Mouse (Mus musculus): ENCODE data around the gene Thy1.

The Thy1 gene

DNA sequence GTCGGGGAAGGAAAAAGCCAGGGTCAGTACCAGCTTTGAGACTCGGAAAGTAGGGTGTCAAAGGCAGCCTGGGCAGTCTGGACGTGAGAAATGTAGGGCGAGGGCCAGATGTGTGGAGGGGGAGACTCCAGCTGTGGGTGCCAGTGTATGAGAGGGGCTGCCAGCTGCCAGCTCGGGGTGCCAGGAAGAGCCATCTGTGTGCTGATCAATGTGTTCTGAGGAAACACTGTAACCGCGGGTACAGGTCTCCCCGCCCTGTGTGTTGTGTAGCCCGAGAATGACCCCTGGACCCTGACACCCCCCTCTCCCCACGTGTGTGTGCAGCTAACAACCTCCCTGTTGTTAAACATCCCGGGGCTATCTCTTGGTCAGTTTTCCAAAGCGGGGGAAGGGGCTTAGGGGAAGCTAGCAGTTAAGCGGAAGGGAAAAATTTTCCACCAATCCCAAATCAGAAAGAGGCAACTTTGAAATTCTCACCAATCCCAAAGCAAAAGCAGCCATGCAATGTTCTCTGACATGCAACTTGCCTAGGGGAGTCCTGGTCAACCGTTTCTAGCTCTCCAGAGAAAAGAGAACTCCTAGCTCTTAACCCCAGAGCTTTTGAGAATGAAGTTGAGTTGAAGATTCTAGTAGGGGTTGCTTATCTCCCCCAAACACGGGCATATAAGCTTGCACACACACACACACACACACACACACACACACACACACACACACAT is 24.2 kb downstream of the Thy1 start:
- DNase-seq (ENCODE audit: low spot score): no peak

DNA sequence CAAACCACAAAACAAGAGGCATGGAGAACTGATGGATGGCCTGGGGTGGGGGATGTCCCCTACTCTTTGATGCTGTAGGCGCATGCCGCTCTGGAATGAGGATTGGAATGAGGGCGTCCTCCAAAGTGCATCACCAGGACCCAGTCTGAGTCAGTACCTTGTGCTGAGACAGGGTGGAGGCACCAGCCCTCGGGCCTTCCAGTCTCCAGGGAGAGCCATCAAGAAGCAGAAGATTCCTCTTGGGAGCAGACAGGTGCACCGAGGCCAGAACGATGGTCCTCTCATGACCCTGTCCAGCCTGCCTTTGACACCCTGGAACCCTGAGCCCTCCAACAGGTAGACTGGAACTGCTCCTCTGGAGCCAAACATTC is 24.8 kb downstream of the Thy1 start:
- DNase-seq (ENCODE audit: low spot score): no peak

DNA sequence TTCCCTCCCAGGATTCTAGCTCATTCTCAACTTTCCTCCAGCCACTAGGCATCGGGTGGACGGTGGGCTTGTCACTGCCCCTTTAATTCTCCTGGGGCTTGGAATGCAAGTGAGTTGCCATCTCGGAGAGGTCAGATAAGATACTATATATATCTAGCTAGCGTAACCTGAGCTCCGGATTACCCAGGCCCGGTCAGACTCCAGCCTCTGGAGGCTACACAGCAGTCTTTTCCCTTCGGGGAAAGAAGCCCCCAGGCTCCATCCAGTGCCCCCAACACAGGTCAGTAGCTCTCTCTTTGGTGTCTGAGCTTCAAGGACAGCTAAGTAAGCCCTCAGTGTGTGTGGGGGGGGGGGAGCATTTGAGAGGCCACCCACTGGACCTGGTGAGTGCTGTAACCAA is 26.1 kb downstream of the Thy1 start:
- peak; percentile 29 for DNase-seq (ENCODE audit: low spot score)

DNA sequence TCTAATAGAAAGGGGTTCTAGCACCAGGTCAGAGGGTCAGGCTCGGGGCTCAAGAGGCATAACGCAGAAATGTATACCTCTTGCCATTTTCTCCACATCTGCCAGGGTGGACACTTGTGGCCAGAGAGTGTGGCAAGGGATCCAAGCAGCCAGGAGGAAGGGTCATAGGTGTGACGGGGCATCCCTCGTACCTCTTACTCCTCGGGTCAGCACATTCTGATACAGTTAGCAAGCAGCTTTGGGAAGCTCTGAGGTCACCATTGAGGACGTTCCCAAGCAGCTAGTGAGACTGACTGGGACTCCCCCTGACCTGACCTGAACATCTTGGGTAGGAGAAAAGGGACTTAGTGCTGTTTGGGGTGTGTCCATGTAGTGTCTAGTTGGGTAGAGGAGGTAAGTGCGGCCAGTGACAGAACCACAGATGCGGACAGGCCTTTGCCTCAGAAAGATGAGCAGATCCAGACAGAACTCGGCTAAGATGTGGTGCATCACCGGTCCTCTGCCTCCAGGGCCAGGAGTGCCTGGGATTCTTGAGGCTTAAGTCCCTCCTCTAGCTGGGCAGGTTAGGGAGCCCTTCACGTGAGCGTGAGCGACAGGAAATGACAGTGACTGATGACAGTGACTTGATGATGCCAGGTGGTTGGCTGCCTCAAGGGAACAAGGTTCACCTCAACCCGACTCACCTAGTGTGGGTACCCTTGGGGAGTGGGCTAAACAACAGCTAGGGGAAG is 27.1 kb downstream of the Thy1 start:
- peak; percentile 24 for DNase-seq (ENCODE audit: low spot score)

DNA sequence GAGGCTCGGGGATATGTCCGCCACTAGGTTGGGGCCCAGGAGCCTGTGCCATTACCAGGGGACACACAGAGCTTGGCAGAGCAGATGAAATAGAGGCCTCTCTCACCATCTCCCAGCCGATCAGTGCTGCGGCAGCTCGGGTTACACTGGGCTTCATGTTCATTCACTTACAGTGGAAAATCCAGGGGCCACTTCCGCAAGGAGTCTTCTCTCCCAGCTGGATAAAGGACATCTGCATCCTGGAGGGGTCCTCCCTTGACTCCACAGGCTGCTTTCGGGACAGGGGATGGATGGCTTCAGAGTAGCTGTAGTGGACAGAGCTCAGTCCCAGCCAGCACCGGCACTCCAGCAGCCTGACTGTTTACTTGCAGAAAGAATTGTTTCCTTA is 27.7 kb downstream of the Thy1 start:
- peak; percentile 49 for DNase-seq (ENCODE audit: low spot score)

DNA sequence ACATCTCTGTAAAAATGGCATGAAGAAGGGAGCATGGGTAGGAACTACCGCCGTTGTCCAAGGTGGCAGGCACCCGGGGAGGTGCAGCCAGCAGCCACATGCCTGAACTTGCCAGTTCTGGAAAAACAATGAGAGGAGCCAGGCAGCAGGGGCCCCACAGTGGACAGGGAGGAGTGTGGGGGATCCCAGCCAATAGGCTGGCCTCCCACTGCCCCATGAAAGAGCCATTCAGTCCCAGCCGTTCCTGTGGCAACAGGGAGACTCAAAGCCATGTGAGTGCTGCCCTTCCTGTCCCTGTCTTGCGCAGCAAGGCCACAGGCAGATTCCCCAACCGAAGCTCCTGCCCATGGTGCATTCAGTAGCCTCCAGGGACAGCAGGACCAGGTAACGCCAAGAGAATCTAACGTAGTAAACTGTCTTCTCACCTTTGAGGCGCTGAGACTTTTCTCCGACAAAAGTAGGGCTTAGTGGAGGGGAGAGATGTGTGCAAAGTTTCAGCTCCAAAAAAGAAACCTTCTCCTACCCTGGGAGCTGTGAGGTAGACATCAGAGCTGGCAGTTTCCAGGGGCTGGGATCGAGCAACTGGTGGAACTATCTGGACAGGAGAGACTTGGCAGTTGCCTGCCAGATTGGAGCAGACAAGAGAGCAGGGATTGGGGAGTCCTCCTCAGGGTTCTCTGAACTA is 28.9 kb downstream of the Thy1 start:
- DNase-seq (ENCODE audit: low spot score): peak; percentile 84

DNA sequence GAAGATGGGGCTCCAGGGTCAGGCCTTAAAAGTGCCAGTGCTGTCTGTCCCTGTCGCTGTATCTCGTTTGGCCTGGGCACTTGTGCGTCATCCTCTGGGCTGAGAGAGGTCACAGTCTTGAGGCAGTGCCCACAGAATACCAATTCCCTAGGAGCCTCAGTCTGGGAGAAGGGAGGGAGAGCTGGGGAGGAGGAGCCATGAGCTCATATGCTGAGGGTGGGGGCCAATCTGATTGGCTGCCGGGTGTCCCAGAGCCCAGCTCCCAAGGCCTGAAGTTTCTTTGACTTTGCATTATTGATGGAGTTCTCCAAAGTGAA is 29.4 kb downstream of the Thy1 start:
- peak; percentile 57 for DNase-seq (ENCODE audit: low spot score)

DNA sequence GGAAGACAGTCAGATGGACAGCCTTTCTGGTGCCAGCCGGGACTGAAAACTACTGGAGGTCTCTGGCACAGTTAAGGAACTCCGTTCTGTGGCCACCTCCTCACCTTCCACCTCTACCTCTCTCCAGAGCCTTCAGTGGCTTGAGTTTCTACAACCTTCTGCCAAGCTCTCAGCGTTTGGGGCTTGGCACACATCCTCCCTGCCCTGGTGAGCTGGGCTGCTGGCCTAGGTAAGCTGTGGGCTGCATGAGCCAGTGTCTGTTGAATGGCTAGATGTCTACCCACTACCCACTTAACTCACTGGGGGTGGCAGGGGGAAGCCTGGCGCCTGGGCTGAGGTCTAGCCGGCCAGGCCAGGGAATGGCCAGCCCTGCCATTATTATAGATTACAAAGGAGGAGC is 29.9 kb downstream of the Thy1 start:
- DNase-seq (ENCODE audit: low spot score): no peak

DNA sequence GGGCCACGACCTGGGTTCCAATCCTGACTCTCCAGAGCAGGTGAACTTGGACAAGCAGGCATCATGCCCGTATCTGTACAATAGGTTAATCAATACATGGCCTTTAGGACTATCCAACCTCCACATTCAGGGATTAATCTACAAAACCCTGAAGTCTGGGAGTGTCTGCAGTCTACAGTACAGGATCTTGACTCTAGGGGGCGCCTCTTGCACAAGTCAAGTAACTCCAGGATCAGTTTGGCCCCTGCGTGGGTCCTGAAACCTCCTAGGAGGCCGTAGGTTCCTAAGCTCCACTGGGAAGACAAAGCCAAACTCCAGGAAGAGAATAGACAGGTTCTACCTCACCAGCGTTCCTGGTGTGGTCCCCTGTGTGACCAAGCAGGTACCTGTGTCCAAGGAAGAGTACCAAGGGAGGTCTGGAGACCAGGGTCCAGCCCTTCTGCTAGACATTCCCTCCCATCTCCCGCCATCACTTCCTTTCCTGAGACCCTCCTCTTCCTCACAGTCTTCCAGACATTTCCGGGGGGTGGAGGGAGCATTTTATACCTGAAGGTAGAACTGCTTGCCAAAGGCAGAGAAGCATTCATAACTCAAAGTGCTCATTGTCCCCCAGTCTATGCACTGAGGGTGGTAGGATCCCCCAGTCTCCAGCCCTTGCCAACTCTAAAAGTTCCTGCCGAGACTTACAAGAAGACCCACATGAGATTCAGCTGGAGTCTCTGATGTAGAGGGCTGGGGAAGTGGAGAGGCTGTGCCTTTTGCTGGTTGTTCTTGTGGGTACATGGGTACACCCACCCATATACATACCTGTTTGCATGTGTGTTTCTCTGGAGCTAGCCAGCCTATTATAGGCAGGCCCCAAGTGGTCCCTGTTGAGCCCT is 31.5 kb downstream of the Thy1 start:
- peak; percentile 32 for DNase-seq (ENCODE audit: low spot score)

DNA sequence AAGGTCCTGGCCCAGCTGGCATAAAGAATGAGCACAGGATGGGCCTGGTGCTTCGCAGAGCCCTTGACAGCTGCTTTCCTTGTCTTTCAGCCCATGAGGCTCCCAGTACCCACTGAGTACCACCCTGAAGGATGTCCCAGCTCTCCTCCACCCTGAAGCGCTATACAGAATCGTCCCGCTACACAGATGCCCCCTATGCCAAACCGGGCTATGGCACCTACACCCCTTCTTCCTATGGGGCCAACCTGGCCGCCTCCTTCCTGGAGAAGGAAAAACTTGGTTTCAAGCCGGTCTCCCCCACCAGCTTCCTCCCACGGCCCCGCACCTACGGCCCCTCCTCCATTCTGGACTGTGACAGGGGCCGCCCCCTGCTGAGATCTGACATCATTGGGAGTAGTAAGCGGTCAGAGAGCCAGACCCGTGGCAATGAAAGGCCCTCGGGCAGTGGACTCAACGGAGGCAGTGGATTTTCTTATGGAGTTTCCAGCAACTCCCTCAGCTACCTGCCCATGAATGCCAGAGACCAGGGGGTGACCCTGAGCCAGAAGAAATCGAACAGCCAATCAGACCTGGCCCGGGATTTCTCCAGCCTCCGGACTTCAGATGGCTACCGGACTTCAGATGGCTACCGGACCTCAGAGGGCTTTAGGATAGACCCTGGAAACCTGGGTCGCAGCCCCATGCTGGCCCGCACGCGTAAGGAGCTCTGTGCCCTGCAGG is 32.3 kb downstream of the Thy1 start:
- no peak for DNase-seq (ENCODE audit: low spot score)

DNA sequence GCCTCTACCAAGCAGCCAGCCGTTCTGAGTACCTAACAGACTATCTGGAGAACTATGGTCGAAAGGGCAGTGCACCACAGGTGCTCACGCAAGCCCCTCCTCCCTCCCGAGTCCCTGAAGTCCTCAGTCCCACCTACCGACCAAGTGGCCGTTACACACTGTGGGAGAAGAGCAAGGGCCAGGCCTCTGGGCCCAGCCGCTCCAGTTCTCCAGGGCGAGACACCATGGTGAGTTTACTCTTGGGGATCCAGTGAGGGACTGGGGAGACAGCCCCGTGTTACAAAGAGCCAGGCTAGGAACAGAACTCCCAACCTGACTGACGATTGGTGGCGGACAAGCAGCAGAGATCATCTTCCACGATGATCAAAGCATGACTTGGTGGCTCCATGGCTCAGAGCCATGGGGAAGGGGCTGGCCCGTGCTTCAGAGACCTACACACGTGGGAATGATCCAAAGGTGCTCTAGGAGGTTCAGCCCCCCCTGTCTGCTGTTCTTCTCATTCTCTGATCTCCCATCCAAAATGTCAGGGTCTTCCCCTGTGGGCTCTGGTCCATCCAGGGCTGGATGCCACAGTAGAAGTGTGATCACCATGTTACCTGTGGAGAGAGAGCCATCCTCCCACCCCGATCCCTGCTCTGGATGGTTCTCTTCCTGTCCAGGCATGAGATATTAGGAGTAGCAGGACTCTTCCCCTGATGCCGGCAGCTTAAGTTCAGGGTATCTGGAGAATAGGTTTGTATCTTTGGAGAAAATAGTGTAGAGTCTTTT is 33.0 kb downstream of the Thy1 start:
- DNase-seq (ENCODE audit: low spot score): no peak

DNA sequence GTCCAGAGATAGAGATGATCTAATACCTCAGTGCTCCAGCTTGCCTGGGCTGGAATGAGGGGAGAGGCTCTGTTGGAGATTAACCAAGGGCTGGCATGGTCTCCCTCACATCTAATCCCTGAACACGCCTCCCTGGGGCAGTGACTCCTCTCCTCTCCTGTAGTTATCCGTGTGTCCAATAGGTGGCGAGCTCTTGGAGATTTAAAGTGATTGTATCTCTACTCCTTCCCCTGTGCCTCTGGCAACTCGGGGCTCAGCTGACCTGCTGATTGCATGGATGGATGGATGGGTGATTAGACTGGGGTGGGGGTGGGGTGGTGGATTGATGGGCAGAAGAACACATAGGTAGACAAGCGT is 33.6 kb downstream of the Thy1 start:
- peak; percentile 79 for DNase-seq (ENCODE audit: low spot score)

DNA sequence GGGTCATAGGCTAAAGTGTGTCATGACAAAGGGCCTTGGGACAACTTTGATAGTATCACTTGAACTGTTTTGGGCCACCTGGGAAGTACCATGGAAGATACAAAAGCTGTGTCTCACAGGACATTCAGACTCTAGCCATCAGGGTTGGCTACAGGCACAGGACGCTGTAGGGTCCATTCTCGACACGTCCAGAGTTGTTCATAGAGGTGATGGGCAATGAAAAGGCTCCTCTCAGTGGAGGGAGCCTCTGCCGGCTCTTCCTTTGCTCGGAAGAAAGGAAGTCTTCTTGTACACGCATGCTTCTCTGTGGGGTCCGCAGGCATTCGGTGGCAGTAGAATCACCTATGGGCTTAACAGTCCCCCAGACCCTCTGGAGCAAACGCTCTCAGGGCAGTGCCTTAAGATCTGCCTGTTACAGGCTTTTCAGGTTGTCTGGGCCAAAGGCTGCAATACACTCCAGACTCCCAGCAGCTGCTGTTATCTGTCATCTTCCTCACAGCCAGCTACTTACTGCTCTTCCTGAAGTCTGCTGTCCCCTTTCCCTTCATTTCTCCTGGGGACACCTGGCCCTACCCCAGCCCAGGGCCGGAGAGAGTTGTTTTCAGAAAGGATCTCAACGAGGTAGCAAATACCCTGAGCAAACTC is 34.2 kb downstream of the Thy1 start:
- DNase-seq (ENCODE audit: low spot score): no peak

DNA sequence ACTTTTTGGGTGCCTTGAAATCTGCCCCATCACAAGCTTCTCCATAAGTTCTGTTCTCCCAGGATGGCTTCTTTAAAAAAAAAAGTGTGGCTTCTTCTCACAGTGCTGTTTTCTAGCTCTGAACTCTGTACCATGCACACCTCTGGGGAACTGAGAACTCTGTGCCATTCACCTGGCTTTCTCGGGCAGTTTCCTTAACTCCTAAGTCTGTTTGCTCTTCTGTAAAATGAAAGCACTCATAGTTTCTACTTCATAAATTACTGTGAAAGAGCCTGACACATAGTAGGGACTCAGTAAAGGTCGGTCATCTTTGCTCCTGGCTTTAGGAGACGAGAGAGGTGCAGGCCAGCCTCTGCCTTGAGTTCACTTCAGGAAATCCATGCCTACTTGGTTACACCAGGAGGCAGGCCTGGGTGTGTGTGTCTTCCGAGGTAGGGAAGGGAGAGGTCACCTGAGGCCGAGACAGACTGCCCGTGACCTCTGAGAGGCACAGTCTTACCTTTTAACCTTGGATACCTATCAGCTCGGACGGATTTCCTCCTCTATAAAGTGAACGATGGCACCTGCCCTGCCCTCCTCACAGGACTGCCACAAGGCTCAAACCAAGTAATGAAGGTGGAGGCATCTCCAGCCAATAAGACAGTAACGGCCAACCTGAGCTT is 35.1 kb downstream of the Thy1 start:
- DNase-seq (ENCODE audit: low spot score): no peak

DNA sequence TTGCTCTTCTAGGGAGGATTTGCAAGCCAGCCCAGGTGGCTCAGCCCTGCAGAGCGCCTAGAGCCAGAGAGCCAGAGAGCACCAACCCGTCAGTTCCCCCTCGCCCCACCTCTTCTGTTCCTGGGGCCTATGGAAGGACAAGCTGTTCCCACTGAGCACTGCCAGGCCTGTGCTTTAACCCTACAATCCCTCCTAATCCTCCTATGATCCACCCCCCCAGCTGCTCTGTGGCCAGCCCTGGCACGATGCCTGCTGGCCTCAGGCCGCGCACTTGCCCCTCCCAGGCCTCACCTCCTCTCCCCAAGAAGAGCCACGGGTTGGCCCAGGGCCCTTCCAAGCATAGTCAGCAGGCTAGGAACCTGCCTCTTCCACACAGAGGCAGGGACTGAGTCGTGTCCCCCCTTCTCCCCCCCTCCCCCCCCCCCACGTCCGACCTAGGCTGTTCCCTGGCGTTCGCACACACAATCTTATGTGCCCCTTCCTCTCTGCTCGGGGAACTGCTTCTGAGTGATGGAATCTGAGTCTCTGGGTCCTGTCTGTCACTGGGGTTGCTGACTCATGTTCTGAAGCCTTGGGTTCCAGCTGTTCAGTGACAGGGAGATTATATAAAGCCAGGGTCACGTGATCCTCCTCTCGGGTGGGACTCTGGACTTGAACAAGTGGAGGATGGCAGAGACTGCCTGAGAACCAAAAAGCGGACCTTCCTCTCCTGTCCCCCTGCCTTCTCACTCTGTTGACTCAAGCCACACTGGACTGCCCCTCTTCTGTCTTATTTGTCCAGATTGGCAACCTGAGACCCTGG is 36.0 kb downstream of the Thy1 start:
- no peak for DNase-seq (ENCODE audit: low spot score)

DNA sequence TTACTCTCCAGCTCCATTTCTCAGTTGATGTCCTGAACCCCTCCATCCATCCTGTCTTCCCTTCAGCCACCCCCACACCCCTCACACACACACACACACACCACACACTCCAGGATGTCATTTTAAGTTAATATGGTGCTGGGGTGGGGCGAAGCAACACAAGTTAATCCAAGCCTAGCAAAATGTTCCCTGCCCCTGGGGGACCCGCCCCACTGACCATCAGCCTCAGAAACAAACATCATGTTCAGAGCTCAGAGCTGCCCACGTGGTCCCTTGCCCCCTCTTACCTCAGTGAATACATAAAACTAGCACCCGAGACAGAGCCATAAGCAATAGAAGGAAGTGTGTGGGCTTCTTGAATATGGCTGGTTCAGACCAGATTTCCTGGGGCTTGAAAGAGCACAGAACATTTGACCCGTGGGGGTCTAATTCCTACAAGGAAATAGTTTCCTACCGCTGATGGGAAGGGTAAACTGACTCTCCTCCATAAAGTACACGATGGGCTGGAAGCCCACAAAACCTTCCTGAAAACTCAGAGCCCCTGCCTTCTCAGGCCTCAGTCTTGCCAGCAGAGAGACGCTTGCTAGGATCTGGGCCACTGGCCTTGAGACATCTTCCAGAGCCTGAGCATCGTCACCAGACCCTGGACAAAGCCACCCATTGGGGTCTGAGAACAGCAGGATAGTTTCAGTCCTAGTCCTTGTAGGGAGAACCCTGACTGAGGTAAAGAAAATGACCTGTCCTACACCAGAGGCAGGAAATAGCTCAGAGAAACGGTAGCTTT is 37.0 kb downstream of the Thy1 start:
- DNase-seq (ENCODE audit: low spot score): no peak

DNA sequence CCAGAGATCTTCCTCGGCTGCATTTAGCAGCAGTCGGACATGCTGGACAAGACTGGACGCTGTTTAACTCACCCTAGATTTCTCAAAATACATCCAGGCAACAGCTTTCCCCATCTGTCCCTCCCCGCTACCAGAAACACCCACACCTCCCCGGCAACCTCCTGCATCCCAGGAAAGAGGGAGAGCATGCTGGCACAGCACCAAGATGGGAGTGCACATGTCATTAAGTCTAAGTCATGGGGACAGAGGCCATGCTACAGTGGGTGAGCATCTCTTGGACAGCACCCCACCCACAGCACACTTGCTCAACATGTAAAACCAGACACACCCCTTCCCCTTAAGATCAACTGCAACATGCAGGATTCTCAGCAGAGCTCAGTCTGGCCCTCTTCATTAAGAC is 37.8 kb downstream of the Thy1 start:
- DNase-seq (ENCODE audit: low spot score): no peak

DNA sequence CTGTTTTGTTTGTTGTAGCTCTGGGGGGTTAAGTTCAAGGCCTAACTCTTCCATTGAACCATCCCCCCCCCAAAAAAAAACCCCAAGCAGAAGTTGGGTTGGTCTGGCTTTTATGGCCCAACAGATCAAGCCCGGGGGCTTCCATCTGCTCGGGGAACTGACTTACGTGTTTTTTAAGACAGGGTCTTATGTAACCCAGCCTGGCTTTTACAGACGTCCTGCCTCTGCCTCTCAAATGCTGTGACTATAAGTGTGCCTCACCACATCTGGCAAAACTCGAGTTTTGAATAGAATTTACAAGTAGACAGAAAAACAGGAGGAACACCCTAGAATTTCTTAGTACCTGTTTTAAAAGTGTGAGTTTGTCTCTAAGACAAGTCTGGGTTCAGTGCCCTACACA is 38.4 kb downstream of the Thy1 start:
- no peak for DNase-seq (ENCODE audit: low spot score)
